Mouse (Mus musculus) erythroblast, embryonic 14.5 days (primary cell): ENCODE results near the gene Mre11a. TPM values are rescaled to one million over a fixed set of nuclear protein-coding genes. Genes with fewer than 3 reads are reported as not detected.

Experiments
- H3K27me3 ChIP-seq: 2 replicates; pipeline ENCODE4 v1.6.1; 2012; ENCODE audit warnings: inconsistent platforms; ENCODE audit not compliant: control insufficient read depth
- H3K36me3 ChIP-seq: 2 replicates; pipeline ENCODE4 v1.6.1; 2012; ENCODE audit warnings: mild to moderate bottlenecking, inconsistent platforms; ENCODE audit not compliant: control insufficient read depth
- H3K4me1 ChIP-seq: 2 replicates; pipeline ENCODE4 v1.6.1; 2012; ENCODE audit warnings: inconsistent platforms; ENCODE audit not compliant: control insufficient read depth
- H3K4me3 ChIP-seq: replicated peaks from 2 replicates; pipeline ENCODE3; 2012; ENCODE audit warnings: moderate library complexity, mild to moderate bottlenecking, inconsistent platforms
- H3K9me3 ChIP-seq: 2 replicates; pipeline ENCODE4 v1.6.1; 2012; ENCODE audit warnings: low read length, inconsistent platforms, mixed read lengths; ENCODE audit not compliant: control insufficient read depth
- GATA1 ChIP-seq: IDR thresholded peaks from 2 replicates; pipeline ENCODE4 v1.6.1; 2012; ENCODE audit warnings: low read length, inconsistent platforms, mixed read lengths
- TAL1 ChIP-seq: IDR thresholded peaks from 3 replicates; pipeline ENCODE4 v1.6.1; 2012; ENCODE audit warnings: low read length, inconsistent platforms, mixed read lengths
- polyA plus RNA-seq: library from polyadenylated mRNA; stranded (reverse); fragments of >175 nt; gene quantifications from 2 replicates; pipeline ENCODE4 v1.2.3, GENCODE M21; 2012

The Mre11a gene
- polyA plus RNA-seq, 1 experiment = 0.50 TPM

GRCm38 (mm10) chr9:14758590-14758989 lies 25.9 kb upstream of the Mre11a start:
- no peaks in the 10 kb centered on the region for H3K27me3 ChIP-seq
- TF ChIP-seq GATA1 (no peak), TAL1 (no peak)
- H3K9me3 ChIP-seq = no peaks in the 10 kb centered on the region
- H3K4me3 ChIP-seq = no peak overlapping the region
- H3K36me3 ChIP-seq = no peaks in the 10 kb centered on the region
- H3K4me1 ChIP-seq = no peaks in the 10 kb centered on the region

- no peaks in the 10 kb centered on the region for H3K36me3 ChIP-seq
- TF ChIP-seq GATA1 (no peak), TAL1 (no peak)
- no peaks in the 10 kb centered on the region for H3K9me3 ChIP-seq
- H3K4me3 ChIP-seq = no peak overlapping the region
- no peaks in the 10 kb centered on the region for H3K4me1 ChIP-seq
- no peaks in the 10 kb centered on the region for H3K27me3 ChIP-seq
Measured at GRCm38 (mm10) chr9:14759261-14759660, 25.2 kb upstream of the Mre11a start.

GRCm38 (mm10) chr9:14764765-14765164 lies 19.7 kb upstream of the Mre11a start:
- H3K36me3 ChIP-seq = no peaks in the 10 kb centered on the region
- H3K27me3 ChIP-seq = peaks cover 4% of the 10 kb centered on the region
- no peaks in the 10 kb centered on the region for H3K4me1 ChIP-seq
- TF ChIP-seq TAL1 (no peak), GATA1 (no peak)
- no peaks in the 10 kb centered on the region for H3K9me3 ChIP-seq
- no peak overlapping the region for H3K4me3 ChIP-seq

- TF ChIP-seq GATA1 = no peak
- TF ChIP-seq TAL1 = no peak
- H3K27me3 ChIP-seq = peaks cover 21% of the 10 kb centered on the region
- no peaks in the 10 kb centered on the region for H3K36me3 ChIP-seq
- no peaks in the 10 kb centered on the region for H3K9me3 ChIP-seq
- no peaks in the 10 kb centered on the region for H3K4me1 ChIP-seq
- no peak overlapping the region for H3K4me3 ChIP-seq
Measured at GRCm38 (mm10) chr9:14769811-14770210, 14.6 kb upstream of the Mre11a start.

- H3K27me3 ChIP-seq = peaks cover 21% of the 10 kb centered on the region
- no peak within 1 kb of the TSS for H3K4me3 ChIP-seq
- H3K36me3 ChIP-seq = no peaks in the 10 kb centered on the region
- no peaks in the 10 kb centered on the region for H3K9me3 ChIP-seq
- no peak for TF ChIP-seq GATA1
- no peak for TF ChIP-seq TAL1
- H3K4me1 ChIP-seq = no peaks in the 10 kb centered on the region
Measured at GRCm38 (mm10) chr9:14770803-14771471, 13.5 kb upstream of the Mre11a start, which contains the start of gene 1700012B09Rik. 1700012B09Rik (minus strand) TSS chr9:14771030.

- H3K4me1 ChIP-seq = no peaks in the 10 kb centered on the region
- no peaks in the 10 kb centered on the region for H3K9me3 ChIP-seq
- H3K27me3 ChIP-seq = peaks cover 21% of the 10 kb centered on the region
- no peak overlapping the region for H3K4me3 ChIP-seq
- H3K36me3 ChIP-seq = no peaks in the 10 kb centered on the region
- TF ChIP-seq TAL1 (no peak), GATA1 (no peak)
Measured at GRCm38 (mm10) chr9:14772074-14772473, 12.4 kb upstream of the Mre11a start.

GRCm38 (mm10) chr9:14773813-14774212 lies 10.6 kb upstream of the Mre11a start:
- TF ChIP-seq GATA1 (no peak), TAL1 (no peak)
- no peaks in the 10 kb centered on the region for H3K36me3 ChIP-seq

GRCm38 (mm10) chr9:14778341-14778740 lies 6.1 kb upstream of the Mre11a start:
- Histone ChIP-seq H3K9me3 (no peaks in the 10 kb centered on the region), H3K4me1 (peaks cover 6% of the 10 kb centered on the region), H3K4me3 (no peak overlapping the region), H3K27me3 (no peaks in the 10 kb centered on the region), H3K36me3 (peaks cover 36% of the 10 kb centered on the region)
- TF ChIP-seq TAL1 (no peak), GATA1 (no peak)

More at GRCm38 (mm10) chr9:14773813-14774212, 10.6 kb upstream of the Mre11a start:
- H3K4me1 ChIP-seq = no peaks in the 10 kb centered on the region
- no peak overlapping the region for H3K4me3 ChIP-seq
- peaks cover 21% of the 10 kb centered on the region for H3K27me3 ChIP-seq
- H3K9me3 ChIP-seq = no peaks in the 10 kb centered on the region

GRCm38 (mm10) chr9:14787356-14787755 lies 2.9 kb downstream of the Mre11a start:
- H3K4me3 ChIP-seq = no peak overlapping the region
- no peaks in the 10 kb centered on the region for H3K9me3 ChIP-seq
- no peak for TF ChIP-seq GATA1
- no peak for TF ChIP-seq TAL1
- peaks cover 69% of the 10 kb centered on the region for H3K36me3 ChIP-seq
- peaks cover 33% of the 10 kb centered on the region for H3K4me1 ChIP-seq
- no peaks in the 10 kb centered on the region for H3K27me3 ChIP-seq
